Mouse (Mus musculus): ENCODE results near the gene Clpb. TPM values are rescaled to one million over a fixed set of nuclear protein-coding genes. Genes with fewer than 3 reads are reported as not detected.

The Clpb gene
- polyA plus RNA-seq, 1 experiment from 2014 or later = 56.2 TPM

DNA sequence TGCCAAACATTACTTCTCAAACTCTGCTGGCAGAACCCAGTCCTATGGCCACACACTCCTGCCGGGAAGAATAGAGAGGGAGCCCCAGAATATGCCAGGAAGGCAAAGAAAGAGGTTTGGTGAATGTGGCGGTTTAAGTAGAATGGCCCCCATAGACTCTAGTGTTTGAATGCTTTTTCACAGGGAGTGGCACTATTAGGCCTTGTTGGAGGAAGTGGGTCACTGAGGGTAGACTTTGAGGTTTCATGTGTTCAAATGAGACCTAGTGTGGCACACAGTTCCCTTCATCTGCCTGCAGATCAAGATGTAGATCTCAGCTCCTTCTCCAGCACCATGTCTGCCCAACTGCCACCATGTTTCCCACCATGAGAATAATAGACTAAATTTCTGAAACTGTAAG, 27.4 kb upstream of the Clpb start:
- H3K4me1 ChIP-seq = no peaks in the 10 kb centered on the region
- no peak overlapping the region for H3K4me3 ChIP-seq
- WGBS = 89% methylated on average over 2 of the region's 2 CpGs
- no peaks in the 10 kb centered on the region for H3K27me3 ChIP-seq (replicated peaks; ENCODE audit: low read depth, poor library complexity, severe bottlenecking)
- no peak for DNase-seq (ENCODE audit: low spot score)
- H3K36me3 ChIP-seq (replicated peaks) = no peaks in the 10 kb centered on the region
- no peak overlapping the region for H3K27ac ChIP-seq (replicated peaks)
- no peaks in the 10 kb centered on the region for H3K9me3 ChIP-seq

DNA sequence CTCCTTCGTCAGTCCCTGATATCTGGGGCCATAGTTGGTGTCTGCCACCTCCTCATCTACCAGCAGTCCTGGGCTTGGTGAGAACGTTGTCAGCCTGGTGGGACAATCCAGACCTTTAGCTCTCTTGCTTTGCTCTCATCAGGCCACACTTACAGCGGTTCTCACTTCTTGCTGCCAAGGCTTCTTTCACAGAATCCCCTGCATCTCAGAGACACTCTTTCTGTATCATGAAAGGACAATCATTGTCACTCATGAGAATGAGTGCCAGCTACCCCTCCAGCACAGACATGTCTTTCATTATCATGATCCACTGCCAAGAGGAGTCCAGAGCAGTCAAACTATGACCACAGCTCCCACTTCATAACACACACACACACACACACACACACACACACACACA, 19.6 kb upstream of the Clpb start:
- WGBS = 82% methylated on average over 3 of the region's 3 CpGs
- no peak for DNase-seq (ENCODE audit: low spot score)
- Histone ChIP-seq H3K4me3 (no peak overlapping the region), H3K36me3 (replicated peaks) (no peaks in the 10 kb centered on the region), H3K27me3 (replicated peaks; ENCODE audit: low read depth, poor library complexity, severe bottlenecking) (no peaks in the 10 kb centered on the region), H3K4me1 (no peaks in the 10 kb centered on the region), H3K9me3 (no peaks in the 10 kb centered on the region), H3K27ac (replicated peaks) (no peak overlapping the region)

DNA sequence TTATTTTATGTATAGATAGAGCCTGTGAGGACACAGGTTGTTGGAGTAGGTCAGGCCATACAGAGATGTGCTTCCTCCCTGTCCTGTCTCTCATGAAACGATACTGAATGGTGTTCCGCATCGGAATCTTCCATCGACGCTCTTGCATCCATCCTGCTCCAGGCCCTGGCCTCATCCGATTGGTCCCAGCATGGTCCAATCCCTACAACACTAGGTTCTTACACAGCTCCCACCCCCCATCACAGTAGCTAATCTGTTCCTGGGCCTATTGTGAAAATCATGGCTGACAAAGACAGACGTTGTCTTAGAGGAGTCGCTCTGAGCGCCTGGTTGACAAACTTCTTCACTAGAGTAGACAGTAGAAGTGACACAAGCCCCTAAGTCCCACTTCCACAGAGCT, 13.7 kb upstream of the Clpb start:
- no peaks in the 10 kb centered on the region for H3K27me3 ChIP-seq (replicated peaks; ENCODE audit: low read depth, poor library complexity, severe bottlenecking)
- 83% methylated on average over 9 of the region's 9 CpGs for WGBS

DNA sequence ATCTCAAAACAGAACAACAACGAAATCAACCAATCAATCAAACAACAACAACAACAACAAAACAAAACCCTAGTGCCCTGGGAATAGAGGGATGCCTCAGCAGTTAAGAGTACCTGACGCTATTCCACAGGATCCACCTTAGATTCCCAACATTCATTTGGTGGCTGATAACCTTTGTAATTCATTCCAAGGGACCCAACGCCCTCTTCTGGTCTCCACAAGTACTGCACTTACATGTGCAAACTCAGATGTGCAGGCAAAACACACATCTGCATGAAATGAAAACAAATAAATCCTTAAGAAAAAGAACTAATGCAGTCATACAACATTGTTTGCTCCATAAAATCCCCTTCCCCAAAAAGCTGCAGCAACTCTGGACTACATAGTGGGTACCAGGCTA, 12.9 kb upstream of the Clpb start:
- peak; percentile 32 for DNase-seq (ENCODE audit: low spot score)
- Histone ChIP-seq H3K4me3 (no peak overlapping the region), H3K27ac (replicated peaks) (no peak overlapping the region), H3K27me3 (replicated peaks; ENCODE audit: low read depth, poor library complexity, severe bottlenecking) (no peaks in the 10 kb centered on the region), H3K36me3 (replicated peaks) (no peaks in the 10 kb centered on the region), H3K9me3 (no peaks in the 10 kb centered on the region), H3K4me1 (no peaks in the 10 kb centered on the region)
- WGBS = 42% methylated on average over 3 of the region's 3 CpGs

More for the DNA sequence above, 13.7 kb upstream of the Clpb start:
- no peak for DNase-seq (ENCODE audit: low spot score)
- Histone ChIP-seq H3K4me3 (no peak overlapping the region), H3K9me3 (no peaks in the 10 kb centered on the region), H3K4me1 (no peaks in the 10 kb centered on the region), H3K27ac (replicated peaks) (no peak overlapping the region), H3K36me3 (replicated peaks) (no peaks in the 10 kb centered on the region)

DNA sequence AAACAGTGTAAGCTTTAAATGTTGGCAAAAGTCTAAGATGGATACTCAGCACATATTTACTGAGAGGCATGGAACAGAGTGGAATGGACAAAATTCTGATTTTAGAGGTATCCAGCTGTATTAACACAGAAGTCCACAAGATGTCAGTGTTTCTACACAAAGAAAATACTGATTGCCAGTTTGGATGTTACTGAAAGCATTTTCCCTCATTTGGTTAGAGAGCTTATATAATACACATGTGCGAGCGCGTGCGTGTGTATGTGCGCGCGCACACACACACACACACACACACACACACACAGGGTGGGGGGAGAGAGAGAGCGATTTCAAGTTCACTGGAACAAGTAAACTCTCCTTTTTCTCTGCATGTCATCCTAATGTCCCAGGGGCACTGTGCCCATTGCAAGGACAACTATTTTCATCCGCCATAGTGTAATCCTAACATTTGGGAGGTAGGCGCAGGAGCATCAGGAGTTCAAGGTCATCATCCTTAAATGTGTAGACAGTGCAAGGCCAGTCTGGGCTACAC, 9.7 kb upstream of the Clpb start:
- no peaks in the 10 kb centered on the region for H3K36me3 ChIP-seq (replicated peaks)
- H3K9me3 ChIP-seq = no peaks in the 10 kb centered on the region
- no peaks in the 10 kb centered on the region for H3K27me3 ChIP-seq (replicated peaks; ENCODE audit: low read depth, poor library complexity, severe bottlenecking)
- H3K4me3 ChIP-seq = no peak overlapping the region
- H3K4me1 ChIP-seq = no peaks in the 10 kb centered on the region
- 63% methylated on average over 10 of the region's 10 CpGs for WGBS
- peak; percentile 46 for DNase-seq (ENCODE audit: low spot score)
- no peak overlapping the region for H3K27ac ChIP-seq (replicated peaks)

DNA sequence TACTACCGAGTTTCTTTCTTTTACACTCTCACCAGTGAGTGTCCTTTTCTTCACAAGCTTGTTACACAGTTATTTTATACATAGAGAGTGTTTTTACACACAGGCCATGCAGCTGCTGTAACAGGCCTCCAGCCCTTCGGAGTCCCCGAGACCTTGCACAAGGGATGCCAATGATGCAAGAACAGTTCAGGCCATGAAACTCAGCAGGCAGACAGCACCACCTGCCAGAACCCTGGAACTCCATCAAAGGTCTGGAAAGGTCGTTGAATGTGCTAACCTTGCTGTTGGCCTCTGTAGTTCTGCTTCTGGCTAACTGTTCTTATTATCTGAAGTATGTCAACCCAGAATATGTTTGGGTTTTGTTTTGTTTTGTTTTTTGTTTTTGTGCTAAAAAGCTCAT, 8.5 kb upstream of the Clpb start:
- Histone ChIP-seq H3K27me3 (replicated peaks; ENCODE audit: low read depth, poor library complexity, severe bottlenecking) (no peaks in the 10 kb centered on the region), H3K27ac (replicated peaks) (no peak overlapping the region), H3K4me3 (no peak overlapping the region), H3K36me3 (replicated peaks) (no peaks in the 10 kb centered on the region), H3K9me3 (no peaks in the 10 kb centered on the region), H3K4me1 (no peaks in the 10 kb centered on the region)
- WGBS = 79% methylated on average over 4 of the region's 4 CpGs
- DNase-seq (ENCODE audit: low spot score) = no peak

DNA sequence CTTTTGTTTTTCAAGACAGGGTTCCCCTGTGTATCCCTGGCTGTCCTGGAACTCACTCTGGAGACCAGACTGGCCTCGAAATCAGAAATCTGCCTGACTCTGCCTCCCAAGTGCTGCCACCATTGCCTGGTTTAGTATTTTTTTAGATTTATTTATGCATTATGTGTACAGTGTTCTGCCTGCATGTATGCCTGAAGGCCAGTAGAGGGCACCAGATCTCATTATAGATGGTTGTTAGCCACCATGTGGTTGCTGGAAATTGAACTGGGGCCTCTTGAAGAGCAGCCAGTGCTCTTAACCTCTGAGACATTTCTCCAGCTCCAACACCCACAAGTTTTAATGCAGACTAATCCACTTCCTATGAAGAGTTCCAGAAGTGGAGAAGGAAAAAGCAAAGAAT, 1.4 kb upstream of the Clpb start:
- DNase-seq (ENCODE audit: low spot score) = no peak
- Histone ChIP-seq H3K4me1 (peaks cover 17% of the 10 kb centered on the region), H3K4me3 (no peak overlapping the region), H3K9me3 (no peaks in the 10 kb centered on the region), H3K27ac (replicated peaks) (no peak overlapping the region), H3K27me3 (replicated peaks; ENCODE audit: low read depth, poor library complexity, severe bottlenecking) (no peaks in the 10 kb centered on the region), H3K36me3 (replicated peaks) (no peaks in the 10 kb centered on the region; the same call in 1 of the 2 replicates)
- WGBS = 86% methylated on average over 1 of the region's 1 CpGs

DNA sequence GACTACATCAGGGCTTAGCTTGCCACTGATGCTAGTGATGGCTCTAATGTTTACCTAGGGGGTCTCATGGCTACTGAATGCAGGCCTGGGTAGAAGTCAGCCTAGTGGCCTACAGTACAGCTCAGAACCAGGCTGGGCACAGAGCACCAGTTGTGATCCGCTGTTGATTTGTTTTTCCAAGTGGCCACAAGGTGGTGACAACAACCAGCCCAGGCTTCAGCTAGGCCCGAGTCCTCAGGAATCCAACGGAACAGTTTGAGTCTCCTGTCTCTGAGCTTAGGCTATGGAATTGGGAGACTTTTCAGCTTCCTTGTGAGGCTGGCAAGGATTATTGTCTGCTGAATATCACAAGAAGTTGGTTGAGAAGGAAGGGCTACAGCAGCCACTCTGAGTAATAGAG, 3.1 kb downstream of the Clpb start:
- Histone ChIP-seq H3K27ac (replicated peaks) (no peak overlapping the region), H3K9me3 (no peaks in the 10 kb centered on the region)
- 9% methylated on average over 3 of the region's 3 CpGs for WGBS

DNA sequence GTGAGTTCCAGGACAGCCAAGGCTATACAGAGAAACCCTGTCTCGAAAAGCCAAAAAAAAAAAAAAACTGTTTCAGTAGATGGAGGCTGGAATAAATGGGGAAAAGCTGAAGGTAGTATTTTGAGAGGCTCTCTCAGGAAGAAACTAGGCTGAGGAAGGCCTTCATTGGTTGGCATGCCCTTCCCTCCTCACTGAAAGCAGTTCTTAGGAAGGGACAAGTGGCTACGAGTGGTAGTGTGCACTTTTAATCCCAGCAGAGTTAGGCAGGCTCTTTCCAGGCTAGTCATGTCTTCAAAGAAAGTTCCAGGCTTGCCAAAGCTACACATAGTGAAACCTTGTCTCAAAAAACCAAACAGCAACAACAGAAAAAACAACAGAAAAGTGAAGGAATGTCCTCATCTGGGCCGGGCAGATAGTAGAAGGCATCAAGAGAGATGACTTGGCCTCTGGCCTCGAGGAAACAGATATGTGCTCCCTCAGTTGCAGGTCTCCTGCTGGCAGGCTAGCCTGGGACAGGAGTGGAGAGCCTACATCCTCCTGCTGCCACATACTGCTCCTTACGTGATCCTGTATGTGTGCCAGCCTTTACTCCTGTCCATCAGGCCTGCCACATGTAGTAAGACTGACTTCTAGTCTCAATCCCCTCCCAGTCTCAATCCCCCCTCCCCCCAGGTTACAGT, 8.3 kb downstream of the Clpb start:
- Histone ChIP-seq H3K27me3 (replicated peaks; ENCODE audit: low read depth, poor library complexity, severe bottlenecking) (no peaks in the 10 kb centered on the region), H3K27ac (replicated peaks) (no peak overlapping the region), H3K9me3 (no peaks in the 10 kb centered on the region), H3K4me3 (no peak overlapping the region), H3K4me1 (peaks cover 35% of the 10 kb centered on the region), H3K36me3 (replicated peaks) (peaks cover 12% of the 10 kb centered on the region)
- WGBS = 74% methylated on average over 5 of the region's 5 CpGs
- DNase-seq (ENCODE audit: low spot score) = no peak

More for the DNA sequence above, 3.1 kb downstream of the Clpb start:
- peak; percentile 45 for DNase-seq (ENCODE audit: low spot score)
- Histone ChIP-seq H3K27me3 (replicated peaks; ENCODE audit: low read depth, poor library complexity, severe bottlenecking) (no peaks in the 10 kb centered on the region), H3K4me1 (peaks cover 17% of the 10 kb centered on the region), H3K36me3 (replicated peaks) (peaks cover 12% of the 10 kb centered on the region), H3K4me3 (no peak overlapping the region)

DNA sequence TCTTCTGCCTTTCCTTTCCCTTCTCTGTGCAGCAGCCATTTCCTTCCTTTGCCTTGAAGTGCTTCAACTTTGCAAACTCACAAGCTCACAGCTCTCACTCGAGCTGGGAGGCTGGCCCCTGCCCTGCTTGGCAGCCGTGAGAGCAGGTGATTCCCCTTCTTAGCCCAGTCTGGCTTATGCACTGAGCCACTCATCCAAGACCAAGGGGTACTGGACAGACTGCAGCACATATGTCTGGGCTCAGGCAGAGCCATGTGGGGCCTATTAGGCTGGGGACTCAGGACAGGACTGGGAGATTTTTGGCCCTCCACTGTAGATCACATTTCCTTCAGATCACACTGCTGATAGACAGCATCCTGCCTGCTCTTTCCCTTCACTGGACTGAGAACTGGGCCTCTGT, 10.1 kb downstream of the Clpb start:
- no peak for DNase-seq (ENCODE audit: low spot score)
- no peaks in the 10 kb centered on the region for H3K9me3 ChIP-seq
- no peak overlapping the region for H3K4me3 ChIP-seq
- H3K27ac ChIP-seq (replicated peaks) = peak overlapping the region; percentile 49
- H3K36me3 ChIP-seq (replicated peaks) = peaks cover 6% of the 10 kb centered on the region; the same call in 1 of the 2 replicates
- H3K4me1 ChIP-seq = peaks cover 47% of the 10 kb centered on the region
- 38% methylated on average over 2 of the region's 2 CpGs for WGBS
- no peaks in the 10 kb centered on the region for H3K27me3 ChIP-seq (replicated peaks; ENCODE audit: low read depth, poor library complexity, severe bottlenecking)

DNA sequence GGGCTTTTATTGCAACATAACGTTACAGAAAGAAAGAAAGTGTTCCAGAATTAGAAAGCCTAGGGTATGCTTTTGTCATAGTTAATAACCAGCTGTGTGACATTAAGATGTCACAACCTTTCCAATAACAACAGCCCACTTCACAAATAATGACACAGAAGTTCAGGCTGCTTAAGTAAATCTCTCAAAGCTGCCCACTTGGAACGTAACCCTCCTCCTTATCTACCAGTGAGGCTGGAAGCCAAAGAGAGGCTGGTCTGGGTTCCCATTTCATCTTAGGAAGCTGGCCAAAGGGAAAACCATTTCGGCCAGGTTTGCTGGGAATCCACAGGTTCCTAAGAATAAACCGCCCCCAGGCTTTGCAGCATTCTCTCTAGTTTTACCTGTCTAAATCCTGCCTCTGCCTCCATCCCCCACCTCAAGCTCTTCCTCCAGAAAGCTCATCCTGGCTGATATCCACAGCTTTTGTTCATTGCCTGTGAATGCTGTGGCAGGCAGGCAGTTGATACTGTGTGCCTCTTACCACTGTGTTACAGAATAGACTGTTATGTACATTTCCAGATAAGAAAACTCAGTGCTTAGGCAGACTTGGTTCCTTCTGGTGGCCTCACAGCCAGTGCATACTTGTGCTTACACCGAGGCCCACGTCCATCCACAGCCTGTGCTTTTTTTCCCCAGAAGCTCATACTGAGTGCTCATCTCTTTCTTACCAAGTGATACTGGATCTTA, 12.8 kb downstream of the Clpb start:
- Histone ChIP-seq H3K4me3 (no peak overlapping the region), H3K27ac (replicated peaks) (peak overlapping the region; percentile 67), H3K9me3 (no peaks in the 10 kb centered on the region), H3K36me3 (replicated peaks) (no peaks in the 10 kb centered on the region), H3K27me3 (replicated peaks; ENCODE audit: low read depth, poor library complexity, severe bottlenecking) (no peaks in the 10 kb centered on the region), H3K4me1 (peaks cover 55% of the 10 kb centered on the region)
- WGBS = 33% methylated on average over 6 of the region's 6 CpGs
- DNase-seq (ENCODE audit: low spot score) = no peak

DNA sequence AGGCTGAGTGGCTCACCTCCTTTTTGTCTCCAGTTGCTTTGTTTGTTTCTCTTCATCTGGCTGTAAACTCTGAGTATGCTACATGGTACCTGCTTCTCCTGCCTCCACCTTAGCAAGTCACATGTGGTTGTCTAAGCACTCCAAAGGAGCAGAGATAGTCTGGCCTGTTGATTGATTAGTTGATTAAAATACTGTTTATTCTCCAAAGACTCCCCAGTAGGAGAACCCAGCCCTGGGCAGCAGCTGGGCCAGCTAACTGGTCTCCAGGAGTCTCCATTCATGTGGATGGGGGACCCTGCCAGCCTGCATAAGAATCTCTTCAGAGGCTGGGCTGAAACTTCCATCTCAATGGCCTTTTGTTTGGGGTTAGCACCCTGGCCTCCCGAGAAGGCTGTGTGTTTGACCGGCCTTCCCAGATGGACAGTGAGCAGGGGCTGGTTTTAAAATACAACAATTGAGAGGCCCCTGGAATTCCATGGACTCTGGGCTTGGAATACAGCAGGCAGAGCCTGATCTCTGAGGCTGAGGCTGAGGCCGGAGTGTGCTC, 13.4 kb downstream of the Clpb start:
- no peaks in the 10 kb centered on the region for H3K36me3 ChIP-seq (replicated peaks)
- no peaks in the 10 kb centered on the region for H3K9me3 ChIP-seq
- peaks cover 61% of the 10 kb centered on the region for H3K4me1 ChIP-seq
- H3K4me3 ChIP-seq = no peak overlapping the region
- DNase-seq (ENCODE audit: low spot score) = peak; percentile 25
- WGBS = 19% methylated on average over 3 of the region's 3 CpGs
- peak overlapping the region; percentile 67 for H3K27ac ChIP-seq (replicated peaks)
- no peaks in the 10 kb centered on the region for H3K27me3 ChIP-seq (replicated peaks; ENCODE audit: low read depth, poor library complexity, severe bottlenecking)

DNA sequence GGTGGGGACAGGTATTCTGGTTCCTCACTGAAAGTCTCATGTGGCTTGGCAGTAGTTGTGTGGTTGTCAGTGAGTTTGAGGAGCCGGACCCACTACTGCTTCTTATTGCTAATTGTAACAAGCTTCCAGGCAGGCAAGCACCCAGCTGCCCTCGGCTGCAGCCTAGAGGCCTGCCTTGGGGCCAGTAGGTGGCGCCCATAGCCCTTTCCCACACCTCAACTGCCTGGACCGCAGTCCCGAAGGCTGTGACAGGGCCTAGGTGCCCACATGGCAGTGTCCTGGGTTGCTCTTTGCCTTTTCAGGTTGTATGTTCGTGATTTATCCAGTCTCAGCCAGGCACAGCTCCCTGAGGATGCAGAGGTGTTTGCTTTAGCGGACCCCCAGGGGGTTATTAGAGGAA, 16.2 kb downstream of the Clpb start:
- no peak overlapping the region for H3K4me3 ChIP-seq
- H3K27ac ChIP-seq (replicated peaks) = no peak overlapping the region
- 15% methylated on average over 7 of the region's 7 CpGs for WGBS
- no peaks in the 10 kb centered on the region for H3K36me3 ChIP-seq (replicated peaks)
- peaks cover 68% of the 10 kb centered on the region for H3K4me1 ChIP-seq
- peak; percentile 80 for DNase-seq (ENCODE audit: low spot score)
- H3K9me3 ChIP-seq = no peaks in the 10 kb centered on the region
- no peaks in the 10 kb centered on the region for H3K27me3 ChIP-seq (replicated peaks; ENCODE audit: low read depth, poor library complexity, severe bottlenecking)
